In the genomic region with DNA sequence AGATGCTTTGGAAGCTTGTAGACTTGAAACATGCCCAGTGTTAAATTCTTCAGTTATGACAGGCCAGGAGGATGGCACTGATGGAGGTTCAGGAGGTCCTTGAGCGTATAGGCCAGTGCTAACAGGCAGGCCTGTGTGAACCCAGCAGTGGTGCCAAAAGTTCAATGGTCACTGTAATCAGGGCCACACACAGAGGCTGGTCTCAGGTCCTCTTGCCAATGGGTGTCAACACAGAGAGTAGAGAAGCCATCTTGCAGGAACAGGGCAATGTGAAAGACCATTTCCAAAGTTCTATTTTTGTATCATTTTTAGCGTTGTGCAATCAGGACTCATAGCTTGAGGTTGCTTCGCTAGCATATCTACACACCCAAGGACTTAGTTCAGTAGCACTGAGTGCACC, we compare ENCODE assay signal across 20 mouse cellular contexts.
DNase-seq lines count a peak whose midpoint lies in the region; ATAC-seq and TF ChIP-seq lines count a peak whose summit lies in the region.
"Had no signal": no experiment of that assay in that cellular context is flagged by ENCODE, and none has a peak within 500 bp of the region (broad histone marks: within the 10 kb centered on the region; RNA-seq: fewer than 3 reads in every experiment).

No protein-coding gene starts in this region.

- TF ChIP-seq EP300 in liver, postnatal 0 days (IDR thresholded peaks at IDR 0.05; ENCODE audit: low read depth): no peak

- peak; percentile 50; the same call in 1 of the 2 replicates for ATAC-seq in liver, postnatal 0 days
- peak; percentile 38; the same call in 1 of the 2 replicates for ATAC-seq in megakaryocyte, adult 5-6 weeks (ENCODE audit: poor library complexity, severe bottlenecking)
- ATAC-seq: forebrain, embryonic 13.5 days; forebrain, embryonic 15.5 days; forebrain, postnatal 0 days had no signal

- no peak overlapping the region for H3K9ac ChIP-seq in liver, postnatal 0 days (replicated peaks)
- H3K9ac ChIP-seq: embryonic facial prominence, embryonic 12.5 days; forebrain, embryonic 13.5 days; forebrain, embryonic 15.5 days; forebrain, postnatal 0 days had no signal

- no peak overlapping the region for H3K4me2 ChIP-seq in liver, postnatal 0 days (ENCODE audit: low read depth, low read length)
- H3K4me2 ChIP-seq: embryonic facial prominence, embryonic 12.5 days; forebrain, embryonic 13.5 days; forebrain, embryonic 15.5 days had no signal

- H3K36me3 ChIP-seq in liver, postnatal 0 days (replicated peaks; ENCODE audit: insufficient read depth, low read length): no peaks in the 10 kb centered on the region
- H3K36me3 ChIP-seq: embryonic facial prominence, embryonic 10.5 days; embryonic facial prominence, embryonic 12.5 days; forebrain, embryonic 15.5 days had no signal

- DNase-seq in adrenal gland, postnatal 10 days: peak; percentile 1
- DNase-seq in adrenal gland, adult 2 months: no peak
- DNase-seq in kidney, adult 9 months: peak; percentile 7
- no peak for DNase-seq in kidney, adult 8-10 months
- DNase-seq in liver, postnatal 0 days: no peak
- no peak for DNase-seq in liver
- DNase-seq in right cerebral cortex, postnatal 36 days (ENCODE audit: low spot score in 2 of 2): no peak
- DNase-seq: adrenal gland, postnatal 14 days; adrenal gland, postnatal 36 days; cerebellum, adult 11-12 months; cerebellum, adult 2 months; cerebellum, adult 9-10 months; cerebellum, postnatal 10 days; cerebellum, postnatal 25 days; forebrain, postnatal 0 days had no signal

- H3K4me1 ChIP-seq in liver, postnatal 0 days (ENCODE audit: insufficient read depth): no peaks in the 10 kb centered on the region
- H3K4me1 ChIP-seq: embryonic facial prominence, embryonic 12.5 days; forebrain, embryonic 15.5 days had no signal

- H3K4me3 ChIP-seq in liver, postnatal 0 days (ENCODE audit: low read depth, low read length): no peak overlapping the region
- H3K4me3 ChIP-seq: embryonic facial prominence, embryonic 10.5 days; embryonic facial prominence, embryonic 12.5 days; forebrain, embryonic 13.5 days; forebrain, embryonic 15.5 days had no signal

- H3K27me3 ChIP-seq in liver, postnatal 0 days (ENCODE audit: insufficient read depth, low read length): no peaks in the 10 kb centered on the region
- H3K27me3 ChIP-seq: embryonic facial prominence, embryonic 12.5 days; forebrain, embryonic 15.5 days had no signal

- H3K27ac ChIP-seq in liver, postnatal 0 days (ENCODE audit: low read depth): no peak overlapping the region
- H3K27ac ChIP-seq: embryonic facial prominence, embryonic 10.5 days; embryonic facial prominence, embryonic 12.5 days; forebrain, embryonic 13.5 days; forebrain, embryonic 15.5 days had no signal

- no peaks in the 10 kb centered on the region for H3K9me3 ChIP-seq in liver, postnatal 0 days (ENCODE audit: low read length)
- H3K9me3 ChIP-seq: embryonic facial prominence, embryonic 10.5 days; embryonic facial prominence, embryonic 12.5 days; forebrain, embryonic 13.5 days; forebrain, embryonic 15.5 days had no signal

- 71% methylated on average over 3 of the region's 3 CpGs for WGBS in liver, postnatal 0 days (ENCODE audit: insufficient replicate concordance)

- no peak for TF ChIP-seq CTCF in liver, postnatal 0 days (IDR thresholded peaks at IDR 0.05; ENCODE audit: low read depth)

Comparison
In these comparisons a context has a peak if more than half of its experiments do, and no peak if none do; other contexts are left out.
1. DNase-seq: peak in adrenal gland, postnatal 10 days (single experiment) and kidney, adult 9 months (single experiment); none in adrenal gland, adult 2 months (single experiment), kidney, adult 8-10 months (0 of 2), liver, postnatal 0 days (single experiment), liver (single experiment) and right cerebral cortex, postnatal 36 days (0 of 2).